Mouse (Mus musculus): Measurements from ENCODE around the gene Gng3. TPM values are rescaled to one million over a fixed set of nuclear protein-coding genes. Genes with fewer than 3 reads are reported as not detected.

Gng3 gene
- polyA plus RNA-seq, 1 experiment from 2014 or later = 1.6 TPM

- peak; percentile 84 for DNase-seq (ENCODE audit: low spot score)
- Histone ChIP-seq H3K4me1 (replicated peaks; ENCODE audit: insufficient read depth, low read length) (no peaks in the 10 kb centered on the region), H3K9me3 (replicated peaks; ENCODE audit: low read length) (no peaks in the 10 kb centered on the region), H3K4me2 (ENCODE audit: low read length) (no peak within 1 kb of the TSS), H3K36me3 (ENCODE audit: insufficient read depth, low read length) (0 out of 2 replicates have a peak, but pooled peaks cover 14% of the 10 kb centered on the region), H3K27ac (peak within 1 kb of the TSS; percentile 8), H3K27me3 (ENCODE audit: insufficient read depth, low read length) (no peaks in the 10 kb centered on the region), H3K9ac (ENCODE audit: low read depth, low read length) (no peak within 1 kb of the TSS), H3K4me3 (replicated peaks; ENCODE audit: low read depth, low read length) (no peak within 1 kb of the TSS)
- no peak for TF ChIP-seq CTCF (IDR thresholded peaks at IDR 0.05; ENCODE audit: low read depth)
- ATAC-seq (replicated peaks; ENCODE audit: low FRiP score, low read depth) = peak; percentile 87
- 28% methylated on average over 7 of the region's 7 CpGs for WGBS
Observed at GRCm38 (mm10) chr19:8850402-8850901, 11.5 kb upstream of the Gng3 start, which contains the start of gene Lrrn4cl. TSS of gene Lrrn4cl (plus strand) at chr19:8850768.

DNA sequence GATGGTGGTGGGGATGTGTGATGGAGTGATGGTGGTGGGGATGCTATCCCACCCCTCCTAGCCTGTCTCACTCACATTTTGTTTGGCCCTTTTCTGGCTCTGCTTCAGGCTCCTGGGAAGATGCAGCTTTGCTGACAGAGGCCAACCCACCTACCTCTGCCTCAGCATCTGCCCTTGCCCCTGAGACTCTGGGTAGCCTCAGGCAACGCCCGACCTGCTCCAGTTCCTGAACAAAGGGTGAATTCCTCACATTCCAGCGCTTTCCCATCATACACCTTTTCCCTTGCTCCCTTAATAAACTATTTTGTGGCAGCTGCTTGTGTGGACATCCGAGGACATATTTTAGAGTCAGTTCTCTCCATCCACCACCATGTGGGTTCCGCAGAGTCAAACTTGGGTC, 9.4 kb upstream of the Gng3 start:
- Histone ChIP-seq H3K27ac (no peak overlapping the region), H3K27me3 (ENCODE audit: insufficient read depth, low read length) (no peaks in the 10 kb centered on the region), H3K36me3 (ENCODE audit: insufficient read depth, low read length) (0 out of 2 replicates have a peak, but pooled peaks cover 18% of the 10 kb centered on the region), H3K9ac (ENCODE audit: low read depth, low read length) (no peak overlapping the region), H3K4me3 (replicated peaks; ENCODE audit: low read depth, low read length) (no peak overlapping the region), H3K4me1 (replicated peaks; ENCODE audit: insufficient read depth, low read length) (no peaks in the 10 kb centered on the region), H3K9me3 (replicated peaks; ENCODE audit: low read length) (no peaks in the 10 kb centered on the region), H3K4me2 (ENCODE audit: low read length) (no peak overlapping the region)
- 67% methylated on average over 5 of the region's 5 CpGs for WGBS
- no peak for TF ChIP-seq CTCF (IDR thresholded peaks at IDR 0.05; ENCODE audit: low read depth)
- ATAC-seq (replicated peaks; ENCODE audit: low FRiP score, low read depth) = no peak
- DNase-seq (ENCODE audit: low spot score) = no peak

- Histone ChIP-seq H3K9ac (ENCODE audit: low read depth, low read length) (no peak overlapping the region), H3K27ac (no peak overlapping the region), H3K27me3 (ENCODE audit: insufficient read depth, low read length) (no peaks in the 10 kb centered on the region), H3K36me3 (ENCODE audit: insufficient read depth, low read length) (0 out of 2 replicates have a peak, but pooled peaks cover 20% of the 10 kb centered on the region), H3K4me2 (ENCODE audit: low read length) (no peak overlapping the region), H3K9me3 (replicated peaks; ENCODE audit: low read length) (no peaks in the 10 kb centered on the region), H3K4me1 (replicated peaks; ENCODE audit: insufficient read depth, low read length) (peaks cover 11% of the 10 kb centered on the region), H3K4me3 (replicated peaks; ENCODE audit: low read depth, low read length) (no peak overlapping the region)
- ATAC-seq (replicated peaks; ENCODE audit: low FRiP score, low read depth) = no peak
- TF ChIP-seq CTCF (IDR thresholded peaks at IDR 0.05; ENCODE audit: low read depth) = peak; percentile 85
- peak; percentile 90 for DNase-seq (ENCODE audit: low spot score)
- WGBS = 60% methylated on average over 5 of the region's 5 CpGs
Observed at GRCm38 (mm10) chr19:8844371-8845129, 5.6 kb upstream of the Gng3 start.

GRCm38 (mm10) chr19:8842961-8843360, 4.0 kb upstream of the Gng3 start:
- 90% methylated on average over 6 of the region's 6 CpGs for WGBS
- Histone ChIP-seq H3K4me1 (replicated peaks; ENCODE audit: insufficient read depth, low read length) (peaks cover 23% of the 10 kb centered on the region), H3K27me3 (ENCODE audit: insufficient read depth, low read length) (no peaks in the 10 kb centered on the region), H3K4me3 (replicated peaks; ENCODE audit: low read depth, low read length) (no peak overlapping the region), H3K4me2 (ENCODE audit: low read length) (no peak overlapping the region), H3K9ac (ENCODE audit: low read depth, low read length) (no peak overlapping the region), H3K36me3 (ENCODE audit: insufficient read depth, low read length) (0 out of 2 replicates have a peak, but pooled peaks cover 20% of the 10 kb centered on the region), H3K27ac (no peak overlapping the region), H3K9me3 (replicated peaks; ENCODE audit: low read length) (no peaks in the 10 kb centered on the region)
- TF ChIP-seq CTCF (IDR thresholded peaks at IDR 0.05; ENCODE audit: low read depth) = no peak
- ATAC-seq (replicated peaks; ENCODE audit: low FRiP score, low read depth) = no peak
- DNase-seq (ENCODE audit: low spot score) = no peak

DNA sequence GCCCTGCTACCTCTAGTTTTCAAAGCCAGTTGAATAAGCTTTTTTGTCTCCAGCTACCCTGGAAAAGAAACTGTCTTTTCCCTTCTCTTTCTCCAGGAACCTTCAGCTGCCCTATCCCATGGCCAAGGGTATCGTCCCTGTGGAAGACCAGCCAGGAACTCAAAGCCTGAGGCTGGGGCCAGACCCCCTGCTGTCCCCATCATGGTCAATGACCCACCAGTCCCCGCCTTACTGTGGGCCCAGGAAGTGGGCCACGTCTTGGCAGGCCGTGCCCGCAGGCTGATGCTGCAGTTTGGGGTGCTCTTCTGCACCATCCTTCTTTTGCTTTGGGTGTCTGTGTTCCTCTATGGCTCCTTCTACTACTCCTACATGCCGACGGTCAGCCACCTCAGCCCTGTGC, 2.0 kb upstream of the Gng3 start:
- 85% methylated on average over 7 of the region's 7 CpGs for WGBS
- Histone ChIP-seq H3K9ac (ENCODE audit: low read depth, low read length) (peak overlapping the region; percentile 63), H3K4me1 (replicated peaks; ENCODE audit: insufficient read depth, low read length) (peaks cover 23% of the 10 kb centered on the region), H3K36me3 (ENCODE audit: insufficient read depth, low read length) (0 out of 2 replicates have a peak, but pooled peaks cover 10% of the 10 kb centered on the region), H3K4me3 (replicated peaks; ENCODE audit: low read depth, low read length) (no peak overlapping the region; the same call in 1 of the 2 replicates), H3K9me3 (replicated peaks; ENCODE audit: low read length) (no peaks in the 10 kb centered on the region), H3K27ac (peak overlapping the region; percentile 52; the same call in 1 of the 2 replicates), H3K4me2 (ENCODE audit: low read length) (peak overlapping the region; percentile 79), H3K27me3 (ENCODE audit: insufficient read depth, low read length) (no peaks in the 10 kb centered on the region)
- ATAC-seq (replicated peaks; ENCODE audit: low FRiP score, low read depth) (no peak), DNase-seq (ENCODE audit: low spot score) (no peak)
- no peak for TF ChIP-seq CTCF (IDR thresholded peaks at IDR 0.05; ENCODE audit: low read depth)

DNA sequence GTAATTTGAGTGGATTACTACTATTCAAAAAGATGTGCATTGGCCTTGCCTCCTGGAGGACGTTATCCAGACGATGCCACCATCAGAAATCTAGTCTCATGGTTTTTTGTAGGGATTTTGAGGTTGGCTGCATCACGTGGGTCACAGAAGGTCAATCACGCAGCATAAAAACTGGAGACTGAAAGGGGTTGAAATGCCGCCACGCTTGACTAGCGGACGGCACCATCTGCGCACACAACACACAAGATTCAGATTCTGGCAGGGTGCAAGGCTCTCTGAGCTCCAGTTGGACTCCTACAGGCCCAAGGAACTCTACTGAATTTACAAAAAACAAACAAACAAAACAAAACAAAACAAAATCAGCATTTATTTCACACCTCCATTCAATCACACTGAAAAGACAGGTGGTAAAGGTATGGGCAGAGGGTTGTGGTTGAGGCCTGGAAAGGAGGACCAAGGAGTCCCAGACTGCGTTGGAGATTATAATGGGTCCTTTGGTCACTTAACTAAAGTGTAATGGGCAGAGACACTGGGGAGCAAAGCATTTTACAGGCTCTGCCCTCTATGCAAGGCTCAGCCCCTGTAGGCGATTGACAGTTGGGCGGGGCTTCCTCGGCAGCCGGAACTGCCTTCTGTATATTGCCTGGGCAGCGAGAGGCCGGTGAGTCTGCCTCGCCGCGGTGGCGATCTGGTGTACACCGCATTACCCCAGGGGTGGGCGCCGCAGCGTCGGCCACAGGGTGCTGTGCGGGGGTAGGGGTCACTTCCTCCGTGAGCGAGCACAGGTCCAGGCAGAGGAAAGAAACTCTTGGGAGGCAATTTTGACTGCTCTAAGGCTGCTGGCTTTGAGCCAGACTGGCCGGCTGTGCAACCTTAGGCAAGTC, 1.2 kb upstream of the Gng3 start:
- Histone ChIP-seq H3K36me3 (ENCODE audit: insufficient read depth, low read length) (0 out of 2 replicates have a peak, but pooled peaks cover 5% of the 10 kb centered on the region), H3K4me3 (replicated peaks; ENCODE audit: low read depth, low read length) (peak overlapping the region; percentile 46), H3K4me2 (ENCODE audit: low read length) (peak overlapping the region; percentile 79), H3K4me1 (replicated peaks; ENCODE audit: insufficient read depth, low read length) (peaks cover 23% of the 10 kb centered on the region), H3K9ac (ENCODE audit: low read depth, low read length) (peak overlapping the region; percentile 63), H3K27me3 (ENCODE audit: insufficient read depth, low read length) (no peaks in the 10 kb centered on the region), H3K9me3 (replicated peaks; ENCODE audit: low read length) (no peaks in the 10 kb centered on the region), H3K27ac (peak overlapping the region; percentile 52)
- peak; percentile 84 for DNase-seq (ENCODE audit: low spot score)
- no peak; the same call in 1 of the 2 replicates for TF ChIP-seq CTCF (IDR thresholded peaks at IDR 0.05; ENCODE audit: low read depth)
- WGBS = 22% methylated on average over 29 of the region's 29 CpGs
- ATAC-seq (replicated peaks; ENCODE audit: low FRiP score, low read depth) = peak; percentile 57

Measured in kidney, postnatal 0 days (tissue).